Mouse (Mus musculus): Measurements from ENCODE around the gene Scn11a.
A peak's percentile ranks its signal among the peaks of the same experiment; 100 is the strongest.

Scn11a gene

DNA sequence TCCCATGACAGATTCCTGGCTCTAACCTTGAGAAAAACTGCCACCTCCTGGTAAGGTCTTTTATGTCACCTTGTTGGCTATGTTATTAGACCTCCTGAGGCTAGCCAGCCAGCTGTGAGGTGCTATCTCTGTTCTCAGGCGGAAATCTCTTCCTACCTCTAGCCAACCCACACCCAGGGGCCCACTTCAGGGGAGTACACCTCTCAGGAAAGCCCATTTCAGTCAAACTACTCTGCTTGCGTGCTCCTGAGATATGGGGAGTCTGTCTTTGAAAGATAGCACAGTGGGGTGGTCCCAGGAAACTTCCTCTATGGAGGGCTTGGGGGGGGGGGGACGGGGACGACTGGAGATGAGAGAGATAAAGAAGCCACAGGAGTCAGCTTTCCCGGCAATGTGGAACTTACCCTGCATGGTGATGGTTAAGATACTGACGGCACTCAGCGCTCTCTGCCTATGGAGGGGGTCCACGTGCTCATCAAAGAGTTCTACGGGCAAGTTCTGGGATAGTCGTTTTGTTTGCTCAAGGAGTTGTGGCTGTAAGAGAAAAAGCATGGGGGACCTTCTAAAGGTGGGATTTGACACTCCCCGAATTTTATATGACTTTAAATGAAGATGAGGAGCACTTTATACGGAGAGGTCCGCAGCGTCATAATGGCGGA, 29.9 kb downstream of the Scn11a start:
- no peak for DNase-seq (ENCODE audit: extremely low spot score, low spot score)

DNA sequence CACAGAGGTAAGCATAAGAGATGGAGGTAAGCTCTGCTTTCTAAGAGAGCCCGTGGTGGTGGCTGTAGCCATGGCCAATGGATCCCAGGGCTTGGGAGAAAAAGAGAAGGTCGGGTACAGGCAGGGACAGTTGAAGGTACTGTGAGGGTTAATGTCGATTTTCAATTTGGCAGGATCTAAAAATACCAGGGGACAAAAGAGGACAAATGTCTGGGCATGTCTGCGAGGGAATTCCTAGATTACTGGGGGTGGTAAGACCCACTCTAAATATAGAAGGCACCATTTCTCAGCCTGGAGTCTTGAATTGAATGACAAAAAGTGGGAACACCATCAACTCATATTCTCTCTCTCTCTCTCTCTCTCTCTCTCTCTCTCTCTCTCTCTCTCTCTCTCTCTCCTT, 30.8 kb downstream of the Scn11a start:
- DNase-seq (ENCODE audit: extremely low spot score, low spot score) = no peak

DNA sequence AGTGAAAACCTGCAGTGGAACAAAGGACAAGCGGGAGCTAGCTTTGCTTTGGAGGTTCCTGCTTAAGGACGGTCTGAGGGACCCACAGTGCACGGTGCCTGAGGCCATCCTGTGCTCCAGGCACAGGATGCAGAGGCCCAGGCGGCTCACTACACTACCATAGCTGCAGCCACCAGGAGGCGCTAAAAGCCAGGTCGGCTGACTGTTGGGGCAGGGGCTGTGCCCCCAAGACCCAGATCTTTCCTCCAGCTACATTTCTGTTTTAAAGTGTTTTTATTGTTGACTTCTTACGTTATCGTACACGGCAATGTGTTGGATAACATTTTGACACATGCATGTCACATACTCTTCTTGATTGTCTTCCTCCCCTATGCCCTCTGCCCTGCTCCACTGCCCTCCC, 32.8 kb downstream of the Scn11a start:
- DNase-seq (ENCODE audit: extremely low spot score, low spot score) = no peak

DNA sequence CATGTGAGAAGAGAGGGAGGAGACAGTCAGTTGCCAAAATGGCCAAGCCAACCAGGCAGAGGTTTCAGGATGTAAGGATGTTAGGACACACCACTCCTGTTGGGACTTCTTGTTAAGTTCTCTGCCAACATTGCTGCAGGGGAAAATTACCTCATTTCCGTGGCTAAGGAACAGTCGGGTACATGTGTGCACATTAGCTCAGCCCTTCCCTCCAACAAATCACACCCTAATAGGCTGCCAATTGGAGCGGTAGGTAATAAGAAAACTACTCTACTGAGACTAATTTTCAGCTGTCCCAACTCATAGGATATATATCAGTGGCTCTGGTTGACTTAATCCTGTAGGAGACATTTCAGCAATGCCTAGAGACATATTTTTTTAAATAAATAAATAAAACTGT, 44.4 kb downstream of the Scn11a start:
- no peak for DNase-seq (ENCODE audit: extremely low spot score, low spot score)

DNA sequence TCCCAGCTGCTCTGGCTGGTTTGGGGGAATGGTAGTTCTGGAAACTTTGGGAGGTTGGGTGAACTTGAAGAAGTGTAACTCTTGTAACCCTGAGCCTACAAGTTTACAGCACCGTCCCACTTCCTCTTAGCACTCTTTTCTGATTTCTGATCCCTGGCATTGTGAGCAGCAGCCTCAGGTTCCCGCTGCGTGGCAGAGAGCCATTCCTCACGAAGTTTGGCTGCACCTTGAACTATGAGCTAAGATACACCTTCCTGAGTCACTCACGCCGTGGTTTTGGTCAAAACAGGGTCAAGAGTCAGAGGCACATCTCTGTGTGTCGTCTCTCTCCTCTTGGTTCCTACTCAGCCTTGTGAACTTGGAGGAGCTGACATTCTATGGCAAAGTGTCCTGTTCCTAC, 48.6 kb downstream of the Scn11a start:
- no peak for DNase-seq (ENCODE audit: extremely low spot score, low spot score)

DNA sequence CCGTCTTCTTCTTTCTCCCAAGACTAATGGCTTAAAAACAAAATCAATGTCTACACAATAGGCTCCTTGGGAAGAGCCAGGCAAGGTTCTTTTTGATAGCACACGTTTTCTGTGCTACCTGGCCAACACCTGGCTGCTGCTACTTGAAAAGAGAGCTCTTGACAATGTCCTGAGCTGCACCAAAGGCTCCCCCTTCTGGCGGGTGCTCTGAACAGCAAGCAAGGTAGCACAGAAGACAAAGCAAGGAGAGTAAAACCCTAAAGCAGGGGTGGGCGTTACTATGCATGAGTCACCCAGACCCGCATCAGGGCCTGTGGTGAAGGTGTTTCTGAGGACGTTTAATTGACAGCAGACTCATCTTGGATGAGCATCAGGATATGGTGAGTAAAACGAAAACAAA, 56.7 kb downstream of the Scn11a start:
- peak; percentile 35 for DNase-seq (ENCODE audit: extremely low spot score, low spot score)

DNA sequence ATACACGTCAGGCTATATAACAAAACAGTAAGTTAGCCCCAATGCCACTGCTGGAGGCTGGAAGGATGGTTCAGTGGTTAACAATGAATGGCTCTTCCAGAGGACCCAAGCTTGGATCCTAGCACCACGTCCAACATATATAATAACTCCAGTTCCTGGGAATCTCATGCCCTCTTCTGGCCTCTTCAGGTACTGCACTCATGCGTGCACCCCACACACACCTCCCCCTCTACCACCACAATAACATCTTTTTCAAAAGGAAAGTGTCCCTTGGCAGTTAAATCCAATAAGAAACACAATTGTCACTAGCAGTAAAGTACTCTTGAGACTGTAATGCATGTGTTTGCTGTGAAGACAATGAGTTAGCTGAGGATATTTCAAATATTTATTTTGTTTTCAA, 65.0 kb downstream of the Scn11a start:
- DNase-seq (ENCODE audit: extremely low spot score, low spot score) = no peak

DNA sequence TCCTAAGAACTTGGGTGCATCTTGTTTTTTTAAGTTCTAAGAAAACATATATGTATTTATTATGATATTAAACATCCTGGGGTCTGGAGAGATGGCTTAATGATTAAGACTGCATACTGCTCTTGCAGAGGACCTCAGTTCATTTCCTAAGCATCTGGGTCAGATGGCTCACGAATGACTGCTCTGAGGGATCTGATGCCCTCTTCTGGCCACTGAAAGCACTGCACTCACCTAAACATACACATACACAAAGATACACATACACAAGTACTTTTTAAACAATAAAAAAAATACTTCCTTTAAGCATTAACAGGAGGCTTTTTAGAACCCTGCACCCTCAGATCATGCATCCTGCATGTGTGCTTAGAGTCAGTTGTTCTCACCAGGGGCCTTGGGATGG, 65.8 kb downstream of the Scn11a start:
- DNase-seq (ENCODE audit: extremely low spot score, low spot score) = no peak

DNA sequence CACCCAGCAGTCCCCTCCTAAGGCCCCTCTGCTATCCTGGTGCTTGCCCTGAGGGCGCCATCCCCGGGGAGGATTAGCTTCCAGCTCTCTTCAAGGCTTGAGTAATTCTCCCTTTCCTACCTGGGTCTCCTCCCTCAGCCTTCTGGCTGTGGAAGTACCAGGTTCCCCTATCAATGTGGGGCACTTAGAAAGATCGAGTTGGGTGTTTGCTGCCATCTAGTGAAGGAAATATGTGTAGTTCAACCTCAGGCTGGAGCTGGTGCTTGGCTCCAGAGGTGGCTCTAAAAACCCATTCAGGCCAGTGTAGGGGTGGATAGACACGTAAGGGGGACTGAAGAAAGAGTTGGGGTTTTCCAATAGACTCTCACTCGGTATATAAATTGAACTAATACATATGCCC, 73.7 kb downstream of the Scn11a start:
- DNase-seq (ENCODE audit: extremely low spot score, low spot score) = peak; percentile 16

DNA sequence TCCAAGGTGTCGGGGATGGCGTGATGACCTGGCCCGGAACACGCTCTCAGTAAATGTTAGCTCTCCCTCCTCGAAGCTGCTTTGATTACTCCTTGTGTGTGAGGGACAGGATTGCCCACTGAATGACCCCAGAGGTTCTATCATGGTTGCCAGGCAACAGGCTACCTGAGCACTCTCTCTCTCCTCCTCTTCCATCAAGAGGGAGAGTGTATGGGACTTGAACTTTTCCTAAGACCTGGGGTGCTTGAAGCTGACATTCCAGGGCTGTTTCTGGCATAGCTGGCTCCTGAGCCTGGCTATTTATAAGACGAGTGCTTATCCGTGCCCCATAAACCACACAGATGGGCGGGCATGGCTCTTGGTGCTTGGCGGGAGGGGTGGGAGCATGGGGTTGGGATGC, 76.1 kb downstream of the Scn11a start:
- no peak for DNase-seq (ENCODE audit: extremely low spot score, low spot score)

DNA sequence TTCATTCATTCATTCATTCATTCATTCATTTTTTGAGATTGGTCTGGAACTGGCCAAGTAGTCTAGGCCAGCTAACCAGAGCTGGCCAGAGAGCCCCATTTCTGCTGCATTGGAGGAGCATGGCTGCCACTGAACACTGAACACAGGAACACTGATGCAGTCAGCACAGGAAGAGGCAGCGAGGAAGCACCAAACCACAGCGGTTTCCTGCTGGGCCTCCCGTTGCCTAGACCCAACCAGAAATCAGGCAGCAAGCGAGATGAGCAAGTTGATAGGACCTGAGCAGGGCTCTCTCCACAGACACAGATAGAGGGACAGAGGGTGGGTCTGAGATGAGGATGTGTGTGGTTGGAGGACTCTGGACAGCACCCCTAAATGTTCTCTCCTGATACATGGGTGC, 81.4 kb downstream of the Scn11a start:
- no peak for DNase-seq (ENCODE audit: extremely low spot score, low spot score)

DNA sequence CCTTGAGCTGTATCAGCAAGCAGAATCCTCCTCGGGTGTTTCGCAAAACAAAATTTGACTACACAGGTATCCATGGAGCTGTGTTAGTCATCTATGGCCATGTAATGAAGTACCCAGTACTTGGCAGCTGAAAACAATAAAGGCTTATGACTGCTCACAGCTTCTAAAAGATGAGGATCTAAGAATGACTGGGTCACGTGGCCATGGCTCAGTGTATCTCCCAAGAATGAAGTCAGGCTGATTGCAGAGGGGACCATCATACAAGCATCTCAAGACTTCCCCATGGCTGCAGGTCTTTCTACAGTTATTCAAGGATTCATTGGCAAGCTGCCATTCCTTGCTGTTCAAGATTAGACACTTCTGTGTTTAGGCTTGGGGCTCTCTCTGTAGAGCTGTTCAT, 81.9 kb downstream of the Scn11a start:
- DNase-seq (ENCODE audit: extremely low spot score, low spot score) = no peak

DNA sequence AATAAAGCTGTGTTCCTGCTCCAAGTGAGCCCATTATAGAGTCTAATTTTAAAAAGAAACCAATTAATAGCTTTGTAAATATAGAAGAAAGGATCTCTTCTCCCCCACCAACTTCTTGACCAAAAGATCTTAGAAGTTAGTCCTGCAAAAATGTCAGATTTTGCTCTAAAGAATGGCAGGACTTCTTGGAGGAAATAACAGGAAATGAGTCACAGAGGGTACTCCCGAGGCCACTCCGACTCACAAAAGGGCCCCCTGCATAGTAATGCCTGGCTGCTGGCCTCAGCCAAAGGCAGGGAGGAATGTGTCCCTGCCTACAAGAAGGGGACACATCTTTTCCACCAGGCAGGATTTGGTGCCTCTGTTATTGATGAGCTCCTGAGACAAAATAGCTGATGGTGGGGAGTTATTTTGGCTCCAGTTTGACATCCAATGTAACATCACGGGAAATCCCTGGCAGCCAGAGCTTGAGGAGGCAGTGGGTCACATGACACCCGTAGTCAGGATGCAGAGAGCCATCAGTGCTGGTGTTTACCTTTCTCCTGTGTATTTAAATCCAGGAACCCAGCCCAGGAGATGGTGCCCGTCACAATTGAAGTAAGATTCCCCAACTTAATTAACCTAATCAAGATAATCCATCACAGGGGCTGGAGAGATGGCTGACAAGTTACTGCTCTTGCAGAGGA, 84.0 kb downstream of the Scn11a start:
- DNase-seq (ENCODE audit: extremely low spot score, low spot score) = no peak

DNA sequence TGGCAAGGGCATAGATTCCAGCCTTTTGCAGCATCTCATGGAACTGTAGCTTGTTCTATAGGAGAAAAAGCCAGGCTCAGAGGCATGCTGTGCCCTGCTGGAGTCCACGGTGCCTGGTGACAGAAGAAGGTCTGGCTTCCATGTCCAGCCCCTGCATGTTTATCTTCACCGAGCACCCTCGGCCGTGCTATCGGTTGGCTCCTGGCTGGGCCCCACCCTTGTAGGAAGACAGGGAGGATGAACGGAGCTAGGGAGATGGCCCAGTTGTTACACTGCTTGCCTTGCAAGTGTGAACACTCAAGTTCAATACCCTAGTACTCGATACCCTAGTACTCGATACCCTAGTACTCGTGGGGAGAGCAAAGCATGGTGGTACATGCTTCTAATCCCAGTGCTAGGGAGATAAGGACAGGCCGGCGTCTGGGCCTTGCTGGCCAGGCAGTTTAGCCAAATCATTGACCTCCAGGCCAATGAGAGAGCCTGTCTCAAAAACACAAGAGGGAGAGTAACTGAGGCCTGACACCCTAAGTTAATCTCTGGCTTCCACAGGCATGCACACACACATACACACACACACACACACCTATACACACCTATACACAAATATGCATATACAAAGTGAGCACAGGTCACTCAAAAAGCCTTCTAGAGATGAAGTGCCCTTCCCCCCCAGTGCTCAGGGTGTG, 96.7 kb downstream of the Scn11a start:
- no peak for DNase-seq (ENCODE audit: extremely low spot score, low spot score)

DNA sequence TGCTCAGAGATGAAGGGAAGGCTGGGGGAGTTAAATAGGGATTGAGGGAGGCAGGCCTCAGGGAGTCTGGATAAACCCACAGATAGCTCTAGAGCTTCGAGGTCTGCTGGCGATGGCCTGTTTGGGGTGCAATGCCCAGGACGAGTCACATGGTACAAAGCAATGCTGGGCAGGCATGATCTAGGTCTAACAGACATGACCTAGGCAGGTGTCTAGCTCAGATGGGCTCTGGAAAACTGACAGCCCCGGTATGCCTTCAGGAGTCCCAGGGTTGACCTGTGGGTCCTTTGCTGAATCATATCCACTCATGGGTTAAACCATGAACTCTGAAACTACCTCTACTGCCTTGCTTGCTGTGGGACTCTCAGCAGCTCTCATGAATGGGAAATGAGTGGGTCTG, 98.3 kb downstream of the Scn11a start:
- no peak for DNase-seq (ENCODE audit: extremely low spot score, low spot score)

DNA sequence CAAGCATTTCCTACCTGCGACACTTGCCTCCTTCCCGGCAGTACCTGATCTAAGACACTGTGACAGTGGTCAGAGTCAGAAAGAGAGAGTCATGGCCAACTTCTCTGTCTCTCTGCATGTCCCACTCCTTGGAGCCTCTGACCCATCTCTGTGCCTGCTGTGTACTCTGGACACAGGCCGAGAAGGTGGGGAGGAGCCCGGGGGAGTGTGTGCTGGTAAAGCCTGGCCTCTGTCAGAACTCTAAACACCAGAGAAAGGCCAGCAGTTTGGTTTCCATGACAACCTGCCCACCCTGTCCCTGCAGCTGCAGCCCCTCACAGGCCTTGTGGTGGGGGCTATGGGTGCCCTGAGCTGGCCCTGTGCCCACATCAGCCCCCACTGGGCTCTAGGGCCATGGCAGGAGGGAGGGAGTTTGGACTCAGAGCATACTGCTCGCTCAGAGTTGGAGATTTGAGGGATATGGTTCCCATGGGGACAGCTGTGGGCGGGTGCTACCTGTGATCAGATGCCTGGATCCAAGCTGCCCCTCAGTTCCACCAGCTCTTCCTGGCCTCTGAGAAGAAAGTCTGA, 99.9 kb downstream of the Scn11a start:
- no peak for DNase-seq (ENCODE audit: extremely low spot score, low spot score)

DNA sequence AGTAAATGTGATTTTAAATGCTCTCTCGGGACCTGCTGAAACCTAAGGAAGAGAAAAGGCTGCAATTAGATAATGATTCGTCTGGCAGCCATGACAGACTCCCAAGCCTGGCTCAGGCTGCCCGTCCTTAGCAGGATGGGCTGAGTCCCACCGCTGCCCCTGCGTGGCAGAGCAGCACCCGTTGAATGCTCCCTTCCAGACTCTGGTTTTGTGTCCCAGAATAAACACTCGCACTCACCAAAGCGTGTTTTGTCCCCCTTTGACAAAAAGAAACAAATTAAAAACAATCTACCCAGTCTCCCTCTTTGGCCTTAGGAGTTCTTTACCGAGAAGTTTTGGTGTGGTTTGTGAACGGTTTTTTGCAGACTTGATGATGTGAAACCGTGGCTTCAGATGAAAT, 106.0 kb downstream of the Scn11a start, which contains the start of gene Scn10a:
TSS of gene Scn10a (minus strand) at position 101 of the 400 bp plus-strand sequence.
- no peak for DNase-seq (ENCODE audit: extremely low spot score, low spot score)

DNA sequence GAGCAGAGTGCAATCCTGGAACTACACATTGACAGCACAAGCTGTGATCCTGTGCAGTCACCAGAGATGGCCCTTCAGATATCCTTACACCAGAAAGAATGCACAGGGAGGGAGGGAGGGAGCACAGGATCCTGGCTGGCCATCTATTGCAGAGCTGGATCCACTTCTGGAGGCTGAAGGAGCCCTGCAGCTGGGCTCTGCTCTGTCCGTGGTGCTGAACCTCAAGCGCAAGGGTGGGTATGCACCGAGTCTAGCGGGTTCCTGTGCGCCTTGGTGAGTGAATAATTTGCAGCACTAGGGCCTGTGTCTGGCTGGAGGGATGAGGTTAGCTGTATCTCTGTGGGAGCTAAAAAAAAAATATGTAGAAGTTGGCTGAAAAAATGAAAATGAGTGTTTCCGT, 118.6 kb downstream of the Scn11a start:
- peak; percentile 72 for DNase-seq (ENCODE audit: extremely low spot score, low spot score)

All from neural tube, embryonic 10.5 days (tissue).